In the genomic region with DNA sequence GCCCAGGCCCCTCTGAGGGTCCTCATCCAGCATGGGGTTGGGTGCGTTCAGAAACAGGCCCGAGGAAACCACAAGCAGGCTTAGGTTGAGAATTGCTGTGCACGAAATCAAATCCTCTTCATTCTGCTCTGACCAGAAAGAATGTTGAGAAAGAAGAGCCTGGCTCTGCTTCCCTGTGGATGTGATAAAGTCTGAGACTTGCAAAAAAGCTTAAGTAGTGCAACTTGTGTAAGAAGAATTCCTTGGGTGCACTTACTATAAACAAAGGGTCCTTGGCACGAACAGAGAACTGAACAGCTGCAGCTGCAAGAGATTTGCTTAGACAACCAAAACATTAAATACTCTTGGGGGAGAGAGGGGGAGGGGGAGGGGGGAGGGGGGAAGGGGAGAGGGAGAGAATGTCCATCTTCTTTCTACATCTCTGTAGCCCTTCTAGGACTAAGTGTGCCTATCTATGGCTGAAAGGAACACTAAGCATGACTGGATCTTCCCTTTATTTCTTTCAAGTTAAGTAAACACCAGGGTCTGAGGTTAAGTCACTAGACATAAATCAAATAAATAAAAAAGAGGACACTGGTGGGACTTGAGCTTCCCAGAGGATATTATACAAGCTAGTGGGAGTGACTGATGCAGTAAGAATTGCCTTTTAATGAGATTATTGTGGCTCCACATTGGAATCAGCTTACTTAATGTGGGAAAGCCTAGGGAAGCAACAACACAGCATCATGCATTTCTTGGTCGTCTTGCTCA, we compare ENCODE assay signal across 7 mouse cellular contexts. TPM values are rescaled to one million over a fixed set of nuclear protein-coding genes. Genes with fewer than 3 reads are reported as not detected.
DNase-seq lines count a peak whose midpoint lies in the region; ATAC-seq and TF ChIP-seq lines count a peak whose summit lies in the region.

No protein-coding gene starts in this region.

- peak; percentile 79 for ATAC-seq in lung, embryonic 15.5 days (ENCODE audit: borderline replicate concordance, extremely low read depth, low FRiP score, low TSS enrichment)
- 0 out of 2 replicates have a peak, but pooled peaks have one; percentile 7 for ATAC-seq in hindbrain, embryonic 11.5 days (ENCODE audit: low FRiP score)
- no peak for ATAC-seq in limb, embryonic 15.5 days (ENCODE audit: insufficient number of reproducible peaks, low FRiP score, low TSS enrichment, low read depth)
- ATAC-seq in stomach, postnatal 0 days (ENCODE audit: low FRiP score, low TSS enrichment): peak; percentile 70; the same call in 1 of the 2 replicates

- H3K9ac ChIP-seq in lung, embryonic 15.5 days: no peak overlapping the region
- H3K9ac ChIP-seq in hindbrain, embryonic 11.5 days (ENCODE audit: low read depth, low read length): no peak overlapping the region
- H3K9ac ChIP-seq in limb, embryonic 15.5 days: no peak overlapping the region
- H3K9ac ChIP-seq in stomach, postnatal 0 days (ENCODE audit: low read length): peak overlapping the region; percentile 13; the same call in 1 of the 2 replicates

- H3K9me3 ChIP-seq in lung, embryonic 15.5 days: no peaks in the 10 kb centered on the region
- H3K9me3 ChIP-seq in hindbrain, embryonic 11.5 days (ENCODE audit: control insufficient read depth, low read length): no peaks in the 10 kb centered on the region
- no peaks in the 10 kb centered on the region for H3K9me3 ChIP-seq in limb, embryonic 15.5 days
- no peaks in the 10 kb centered on the region for H3K9me3 ChIP-seq in stomach, postnatal 0 days (ENCODE audit: control insufficient read depth, low read length)

- H3K4me3 ChIP-seq in lung, embryonic 15.5 days: no peak overlapping the region
- H3K4me3 ChIP-seq in hindbrain, embryonic 11.5 days (ENCODE audit: low read depth, low read length): no peak overlapping the region
- no peak overlapping the region for H3K4me3 ChIP-seq in limb, embryonic 15.5 days
- H3K4me3 ChIP-seq in stomach, postnatal 0 days (ENCODE audit: low read depth, low read length): no peak overlapping the region

- peak overlapping the region; percentile 93 for H3K27ac ChIP-seq in lung, embryonic 15.5 days
- H3K27ac ChIP-seq in hindbrain, embryonic 11.5 days (ENCODE audit: low read depth, low read length): no peak overlapping the region
- H3K27ac ChIP-seq in limb, embryonic 15.5 days: peak overlapping the region; percentile 28; the same call in 1 of the 2 replicates
- peak overlapping the region; percentile 53 for H3K27ac ChIP-seq in stomach, postnatal 0 days (replicated peaks)

- no peak for TF ChIP-seq CTCF in stomach, postnatal 0 days (IDR thresholded peaks at IDR 0.05; ENCODE audit: low read depth)

- H3K4me1 ChIP-seq in lung, embryonic 15.5 days: peaks cover 36% of the 10 kb centered on the region
- no peaks in the 10 kb centered on the region for H3K4me1 ChIP-seq in hindbrain, embryonic 11.5 days (replicated peaks; ENCODE audit: control insufficient read depth, insufficient read depth, low read length)
- H3K4me1 ChIP-seq in limb, embryonic 15.5 days: peaks cover 10% of the 10 kb centered on the region; the same call in 1 of the 2 replicates
- peaks cover 3% of the 10 kb centered on the region for H3K4me1 ChIP-seq in stomach, postnatal 0 days (replicated peaks; ENCODE audit: control insufficient read depth, insufficient read depth)

- WGBS in lung, embryonic 15.5 days: 13% methylated on average over 5 of the region's 5 CpGs
- 34% methylated on average over 5 of the region's 5 CpGs for WGBS in hindbrain, embryonic 11.5 days
- WGBS in limb, embryonic 15.5 days: 33% methylated on average over 5 of the region's 5 CpGs
- WGBS in stomach, postnatal 0 days: 26% methylated on average over 5 of the region's 5 CpGs

- no peak for DNase-seq in lung, adult 18-20 months
- DNase-seq in hindbrain, embryonic 11.5 days (ENCODE audit: low spot score): no peak
- DNase-seq in stomach, postnatal 0 days (ENCODE audit: low spot score): no peak
- DNase-seq in thymus, postnatal 25 days: no peak
- no peak for DNase-seq in adrenal gland, postnatal 4 days (ENCODE audit: low spot score in 2 of 2)

- no peak overlapping the region for H3K4me2 ChIP-seq in lung, embryonic 15.5 days
- H3K4me2 ChIP-seq in hindbrain, embryonic 11.5 days (replicated peaks; ENCODE audit: low read depth, low read length): no peak overlapping the region
- no peak overlapping the region for H3K4me2 ChIP-seq in limb, embryonic 15.5 days
- H3K4me2 ChIP-seq in stomach, postnatal 0 days (replicated peaks; ENCODE audit: low read depth): no peak overlapping the region; the same call in 1 of the 2 replicates

- no peaks in the 10 kb centered on the region for H3K27me3 ChIP-seq in lung, embryonic 15.5 days
- no peaks in the 10 kb centered on the region for H3K27me3 ChIP-seq in hindbrain, embryonic 11.5 days (ENCODE audit: control insufficient read depth, insufficient read depth, low read length)
- no peaks in the 10 kb centered on the region for H3K27me3 ChIP-seq in limb, embryonic 15.5 days
- no peaks in the 10 kb centered on the region for H3K27me3 ChIP-seq in stomach, postnatal 0 days (ENCODE audit: control insufficient read depth, insufficient read depth, low read length)

- H3K36me3 ChIP-seq in lung, embryonic 15.5 days: no peaks in the 10 kb centered on the region
- H3K36me3 ChIP-seq in hindbrain, embryonic 11.5 days (ENCODE audit: control insufficient read depth, insufficient read depth, low read length): no peaks in the 10 kb centered on the region
- no peaks in the 10 kb centered on the region for H3K36me3 ChIP-seq in limb, embryonic 15.5 days
- H3K36me3 ChIP-seq in stomach, postnatal 0 days (ENCODE audit: control insufficient read depth, insufficient read depth, low read length): no peaks in the 10 kb centered on the region

- TF ChIP-seq EP300 in stomach, postnatal 0 days (optimal IDR thresholded peaks at IDR 0.05): no peak

RNA-seq across cellular contexts. Expression of gene Nid2, which starts 12.8 kb away (rescaled TPM):
- 108 TPM in 2 replicates for polyA plus RNA-seq in lung, embryonic 15.5 days (2015; fragmentation: Nextera tagmentation; extraction: Ambion mirVana)
- polyA plus RNA-seq in hindbrain, embryonic 11.5 days (2014; fragmentation: Nextera tagmentation; extraction: Ambion mirVana): 32.9 and 34.6 TPM in 2 replicates
- 91.1 and 100 TPM in 2 replicates for polyA plus RNA-seq in limb, embryonic 15.5 days (2015; fragmentation: Nextera tagmentation; extraction: Ambion mirVana)
- 13.5 and 16.4 TPM in 2 replicates for polyA plus RNA-seq in stomach, postnatal 0 days (2015; fragmentation: Nextera tagmentation; extraction: Ambion mirVana)
- total RNA-seq in adrenal gland, postnatal 4 days (2021): 100 to 1,000 TPM in 1 of 2 experiments, 10 to 100 TPM in 1; 80.3 to 105 TPM
